Mouse (Mus musculus): ENCODE measurements around the gene Dnpep. TPM values are rescaled to one million over a fixed set of nuclear protein-coding genes. Genes with fewer than 3 reads are reported as not detected.

Gene Dnpep
- polyA plus RNA-seq, 1 experiment from 2014 or later: 117 TPM

DNA sequence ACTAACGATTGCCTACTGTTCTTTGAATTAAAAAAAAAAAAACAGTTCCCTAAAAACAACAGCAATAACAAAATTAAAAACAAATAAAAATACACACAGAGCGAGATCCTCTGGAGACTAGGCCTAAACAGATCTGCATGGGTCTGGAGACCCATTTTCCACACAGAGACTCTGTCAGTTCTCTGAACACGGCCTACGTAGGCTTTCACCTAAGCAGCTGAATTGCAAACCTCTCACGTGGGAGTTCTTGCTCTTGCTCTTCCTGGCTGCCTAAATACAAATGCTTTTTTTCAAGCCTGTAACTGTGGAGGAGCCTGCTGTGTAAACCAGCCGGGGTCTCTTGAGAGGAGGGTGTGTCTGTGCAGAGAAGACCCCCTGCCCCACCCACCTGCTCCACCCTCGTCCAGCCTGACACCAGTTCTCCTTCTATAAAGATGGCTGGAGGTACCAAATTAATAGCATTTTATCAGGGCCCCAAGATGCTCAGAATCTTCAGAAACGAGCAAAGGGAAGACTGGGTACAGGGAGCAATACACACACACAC is 27.8 kb downstream of the Dnpep start:
- ATAC-seq (ENCODE audit: insufficient number of reproducible peaks, low FRiP score, low TSS enrichment, low read depth): no peak
- Histone ChIP-seq H3K4me3 (no peak overlapping the region), H3K27me3 (peaks cover 5% of the 10 kb centered on the region; the same call in 1 of the 2 replicates), H3K36me3 (no peaks in the 10 kb centered on the region), H3K4me2 (no peak overlapping the region), H3K9ac (no peak overlapping the region), H3K27ac (no peak overlapping the region), H3K4me1 (peaks cover 10% of the 10 kb centered on the region; the same call in 1 of the 2 replicates), H3K9me3 (no peaks in the 10 kb centered on the region)
- 62% methylated on average over 8 of the region's 8 CpGs for WGBS

DNA sequence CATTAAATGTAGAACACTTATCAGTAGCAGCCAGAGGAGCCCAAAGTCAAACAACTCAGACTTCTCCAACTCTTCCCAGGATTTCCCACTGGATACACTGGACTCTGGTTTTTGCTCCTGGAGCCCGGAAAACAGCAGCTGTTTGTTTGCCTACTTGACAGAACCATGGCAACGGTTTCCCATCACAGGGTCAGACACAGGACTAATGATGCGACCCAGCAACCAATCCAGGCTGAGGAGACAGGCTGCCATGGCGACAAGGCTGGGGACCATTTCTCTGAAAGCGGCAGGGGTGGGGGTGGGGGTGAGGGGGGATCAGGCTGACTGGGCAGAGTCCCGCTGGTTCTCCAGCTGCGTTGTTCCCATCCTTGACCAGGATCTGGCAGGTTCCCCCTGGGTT is 28.4 kb downstream of the Dnpep start:
- Histone ChIP-seq H3K4me2 (no peak overlapping the region), H3K36me3 (no peaks in the 10 kb centered on the region), H3K9ac (no peak overlapping the region), H3K9me3 (no peaks in the 10 kb centered on the region), H3K27ac (no peak overlapping the region), H3K4me3 (no peak overlapping the region), H3K4me1 (peaks cover 10% of the 10 kb centered on the region; the same call in 1 of the 2 replicates), H3K27me3 (peaks cover 5% of the 10 kb centered on the region; the same call in 1 of the 2 replicates)
- WGBS: 15% methylated on average over 7 of the region's 7 CpGs
- ATAC-seq (ENCODE audit: insufficient number of reproducible peaks, low FRiP score, low TSS enrichment, low read depth): no peak

DNA sequence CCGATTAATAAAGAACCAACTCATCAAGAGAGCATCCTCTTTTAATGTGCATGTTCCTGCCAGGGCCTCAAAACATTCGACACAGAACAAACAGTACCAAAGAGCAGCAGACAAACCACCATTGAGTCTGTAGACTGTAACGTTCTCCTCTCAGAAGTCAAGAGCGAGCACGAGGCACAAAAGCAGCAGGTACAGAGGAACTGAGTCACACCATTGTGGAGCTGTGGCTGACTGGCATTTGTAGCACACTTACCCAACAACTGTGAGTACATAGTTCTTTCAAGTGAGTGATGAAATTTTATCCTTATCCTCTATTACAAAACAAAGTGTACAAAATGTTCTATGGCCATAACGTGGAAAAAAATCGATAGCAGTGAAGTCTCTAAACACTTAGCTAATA is 32.9 kb downstream of the Dnpep start:
- no peak overlapping the region for H3K9ac ChIP-seq
- no peaks in the 10 kb centered on the region for H3K9me3 ChIP-seq
- no peaks in the 10 kb centered on the region for H3K36me3 ChIP-seq
- H3K27me3 ChIP-seq: peaks cover 5% of the 10 kb centered on the region; the same call in 1 of the 2 replicates
- no peaks in the 10 kb centered on the region for H3K4me1 ChIP-seq
- ATAC-seq (ENCODE audit: insufficient number of reproducible peaks, low FRiP score, low TSS enrichment, low read depth): no peak
- H3K4me3 ChIP-seq: no peak overlapping the region
- no peak overlapping the region for H3K27ac ChIP-seq
- 82% methylated on average over 7 of the region's 7 CpGs for WGBS
- H3K4me2 ChIP-seq: no peak overlapping the region

DNA sequence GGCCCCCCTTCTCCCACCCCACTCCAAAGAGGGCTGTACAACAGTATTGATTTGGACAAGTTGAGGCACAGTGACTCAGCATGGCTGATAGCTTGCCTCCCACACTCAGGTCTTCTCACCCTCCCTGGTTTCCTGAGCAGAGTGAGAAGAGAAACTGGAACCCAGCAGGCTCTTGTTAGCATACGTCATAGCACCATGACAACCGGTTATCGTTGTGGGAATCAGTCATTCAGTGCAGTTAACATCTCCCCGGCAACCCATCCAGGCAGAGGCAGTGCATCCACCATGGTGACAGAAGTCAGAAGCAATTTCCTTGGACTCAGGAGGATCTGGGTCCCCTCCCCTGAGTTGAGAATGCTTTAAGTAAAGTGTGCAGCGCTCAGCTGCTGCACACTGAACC is 34.8 kb downstream of the Dnpep start:
- no peaks in the 10 kb centered on the region for H3K36me3 ChIP-seq
- H3K9me3 ChIP-seq: no peaks in the 10 kb centered on the region
- WGBS: 77% methylated on average over 5 of the region's 5 CpGs
- peaks cover 12% of the 10 kb centered on the region for H3K27me3 ChIP-seq
- ATAC-seq (ENCODE audit: insufficient number of reproducible peaks, low FRiP score, low TSS enrichment, low read depth): no peak
- H3K4me1 ChIP-seq: no peaks in the 10 kb centered on the region
- no peak overlapping the region for H3K27ac ChIP-seq
- no peak overlapping the region for H3K9ac ChIP-seq
- no peak overlapping the region for H3K4me2 ChIP-seq
- H3K4me3 ChIP-seq: no peak overlapping the region

DNA sequence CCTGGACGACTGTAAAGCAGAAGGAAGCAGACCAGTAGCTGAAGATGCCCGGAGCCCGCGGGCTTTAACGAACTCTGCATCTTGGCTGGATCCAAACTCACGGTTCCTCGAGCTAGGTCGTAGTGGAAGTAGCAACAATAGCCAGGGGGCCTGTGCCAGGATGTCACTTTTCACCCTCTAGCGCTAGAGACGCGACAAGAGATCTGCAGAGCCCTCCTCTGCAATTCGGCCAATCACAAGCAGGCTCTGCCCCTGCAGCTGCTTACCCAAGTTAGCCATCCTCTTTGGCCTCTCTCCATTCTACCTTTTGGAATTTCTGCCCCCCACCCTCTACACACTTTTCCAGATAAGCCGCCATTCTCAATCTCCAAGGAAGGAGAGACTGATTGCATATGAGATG is 39.6 kb downstream of the Dnpep start, which contains the start of gene Resp18:
Gene Resp18 (minus strand): TSS at position 188 of the 400 bp plus-strand sequence.
- H3K9ac ChIP-seq: no peak within 1 kb of the TSS
- no peaks in the 10 kb centered on the region for H3K9me3 ChIP-seq
- WGBS: 6% methylated on average over 13 of the region's 13 CpGs
- H3K27me3 ChIP-seq: peaks cover 20% of the 10 kb centered on the region
- H3K4me3 ChIP-seq: no peak within 1 kb of the TSS
- ATAC-seq (ENCODE audit: insufficient number of reproducible peaks, low FRiP score, low TSS enrichment, low read depth): no peak
- H3K4me1 ChIP-seq: no peaks in the 10 kb centered on the region
- no peaks in the 10 kb centered on the region for H3K36me3 ChIP-seq
- no peak within 1 kb of the TSS for H3K27ac ChIP-seq
- no peak within 1 kb of the TSS for H3K4me2 ChIP-seq

DNA sequence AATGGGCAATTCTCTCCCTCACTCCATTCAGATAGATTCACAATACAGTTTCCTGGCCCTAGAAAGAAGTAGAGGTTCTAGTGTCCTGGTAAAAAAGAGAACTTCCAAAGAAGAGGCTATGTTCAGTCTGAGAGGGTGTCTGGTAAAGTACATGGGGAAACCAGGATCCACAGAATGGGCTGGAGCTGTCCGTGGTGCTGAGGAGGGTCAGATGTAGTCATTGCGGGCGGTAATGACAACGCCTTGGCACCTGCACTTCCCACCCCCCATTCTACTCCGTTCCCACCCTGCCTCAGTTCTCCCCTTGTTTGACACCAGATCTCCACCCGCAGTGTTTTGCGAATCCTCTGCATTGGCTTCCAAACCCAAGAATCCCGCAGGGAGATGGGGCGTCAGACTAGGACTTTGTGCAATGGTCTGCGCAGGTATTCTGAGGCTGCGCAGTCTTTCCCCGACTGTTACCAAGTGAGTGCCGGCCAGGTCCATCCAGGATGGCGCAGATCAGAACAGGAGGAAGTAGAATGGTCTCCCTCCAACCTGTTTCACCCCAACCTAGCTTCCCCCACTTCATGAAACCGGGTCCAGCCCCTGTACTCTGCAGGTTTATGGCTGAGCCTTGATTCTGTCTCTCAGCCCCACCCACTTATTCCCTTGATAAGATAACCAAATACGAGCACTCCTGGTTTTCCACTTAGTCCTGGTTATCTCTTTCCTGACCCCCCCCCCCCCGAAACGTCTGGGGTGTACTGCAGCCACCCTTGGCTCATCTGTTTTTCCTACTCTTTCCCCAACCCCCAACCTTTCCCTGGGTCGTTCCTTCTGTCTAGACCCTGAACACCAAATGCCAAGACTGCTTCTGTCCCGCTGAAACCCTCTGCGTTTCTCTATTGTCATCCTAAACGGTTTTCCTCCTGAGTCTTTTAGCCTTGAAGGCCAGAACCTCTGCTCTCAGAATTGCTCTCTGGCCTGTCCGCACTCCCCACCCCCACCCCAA is 40.3 kb downstream of the Dnpep start:
- Histone ChIP-seq H3K9me3 (no peaks in the 10 kb centered on the region), H3K4me1 (no peaks in the 10 kb centered on the region), H3K27ac (no peak overlapping the region), H3K27me3 (peaks cover 20% of the 10 kb centered on the region), H3K36me3 (no peaks in the 10 kb centered on the region), H3K9ac (no peak overlapping the region), H3K4me3 (no peak overlapping the region), H3K4me2 (no peak overlapping the region)
- WGBS: 6% methylated on average over 23 of the region's 23 CpGs
- ATAC-seq (ENCODE audit: insufficient number of reproducible peaks, low FRiP score, low TSS enrichment, low read depth): no peak

DNA sequence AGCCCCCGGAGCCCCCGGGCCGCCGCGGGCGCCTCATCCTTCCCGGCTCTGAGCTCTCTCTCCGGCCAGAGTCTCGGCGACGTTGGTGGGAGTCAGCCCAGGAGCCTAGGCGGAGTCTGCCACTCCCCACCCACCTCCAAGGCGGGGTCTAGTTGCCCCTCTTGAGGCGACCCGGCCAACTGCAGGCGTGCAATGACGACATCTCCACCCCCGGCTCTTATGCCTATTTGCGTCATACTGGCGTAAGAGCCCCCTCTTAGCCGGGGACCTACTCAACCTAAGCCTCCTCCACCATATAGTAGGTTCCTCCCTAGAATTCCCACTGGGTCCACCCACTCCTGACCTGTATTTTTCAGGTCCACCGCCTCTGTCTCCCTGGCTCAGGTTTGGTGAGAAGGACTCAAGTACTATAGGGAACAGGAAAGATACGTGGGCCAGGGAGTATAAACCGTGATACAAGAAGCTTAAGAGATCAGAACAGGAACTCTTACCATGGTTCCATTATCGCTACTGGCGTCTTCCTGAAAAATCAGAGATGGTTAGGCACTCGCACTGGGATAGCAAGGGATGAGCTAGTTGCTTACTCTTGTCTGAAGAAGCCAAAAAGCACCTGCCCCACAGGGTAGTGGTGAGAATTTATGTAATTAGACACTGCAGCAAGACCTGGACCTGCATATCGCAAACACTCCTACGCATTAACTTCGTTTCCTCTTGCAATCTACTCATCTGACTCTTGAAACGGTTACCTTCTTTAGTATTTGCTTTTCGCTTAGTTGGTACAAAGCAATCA is 53.5 kb downstream of the Dnpep start, which contains the start of gene Ptprn:
Gene Ptprn (minus strand): TSS at position 412 of the 790 bp plus-strand sequence.
- 11% methylated on average over 32 of the region's 32 CpGs for WGBS
- H3K27me3 ChIP-seq: peaks cover 69% of the 10 kb centered on the region
- no peaks in the 10 kb centered on the region for H3K36me3 ChIP-seq
- no peak within 1 kb of the TSS for H3K27ac ChIP-seq
- H3K4me3 ChIP-seq: no peak within 1 kb of the TSS
- H3K4me2 ChIP-seq: no peak within 1 kb of the TSS
- no peak within 1 kb of the TSS for H3K9ac ChIP-seq
- H3K4me1 ChIP-seq: peaks cover 3% of the 10 kb centered on the region; the same call in 1 of the 2 replicates
- H3K9me3 ChIP-seq: no peaks in the 10 kb centered on the region
- ATAC-seq (ENCODE audit: insufficient number of reproducible peaks, low FRiP score, low TSS enrichment, low read depth): no peak

DNA sequence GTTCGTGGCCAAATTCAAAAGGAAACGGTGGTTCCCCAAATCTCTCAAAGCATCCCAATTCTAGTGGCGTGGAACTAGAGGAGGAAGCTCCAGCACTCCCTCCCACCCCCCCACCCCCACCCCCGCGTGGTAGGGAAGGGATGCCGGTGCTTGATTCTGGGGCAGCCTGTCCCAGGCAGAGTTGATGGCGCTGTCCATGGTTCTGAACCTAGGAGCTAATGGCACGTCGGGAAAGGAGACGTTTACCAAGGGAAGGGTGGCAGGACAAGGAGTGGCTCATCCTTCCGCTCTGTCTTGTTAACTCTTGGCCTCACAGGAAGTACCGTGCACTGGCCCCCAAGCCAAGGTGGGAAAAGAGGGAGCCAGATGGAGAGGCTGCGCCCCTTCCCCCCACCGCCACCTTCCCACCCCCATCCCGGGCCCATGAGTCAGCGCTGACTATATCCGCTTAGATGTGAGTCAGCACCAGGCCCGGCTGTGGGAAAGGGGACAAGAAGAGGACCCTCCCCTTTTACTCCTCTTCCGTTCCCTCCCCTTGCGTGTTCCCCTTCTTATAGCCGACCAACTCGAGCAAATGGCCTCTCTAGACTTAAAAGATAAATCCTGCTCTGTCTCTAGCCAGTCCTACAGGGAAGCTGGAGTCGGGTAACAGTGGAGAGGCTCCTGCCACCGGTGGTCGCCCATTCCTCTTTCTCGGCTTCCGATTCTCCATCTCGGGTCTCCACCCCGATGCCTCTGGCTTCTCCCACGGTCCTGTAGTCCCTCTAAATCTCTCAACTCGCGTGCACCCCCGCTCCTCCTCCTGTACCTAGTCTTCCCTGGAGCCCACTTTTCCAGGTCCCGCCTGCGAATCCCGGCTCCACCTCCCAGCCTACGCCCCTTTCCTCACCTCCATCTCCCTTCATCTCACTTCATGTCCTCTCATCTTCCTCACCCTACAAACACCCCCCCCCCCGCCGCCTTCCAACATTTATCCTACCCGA is 54.5 kb downstream of the Dnpep start:
- 2% methylated on average over 40 of the region's 40 CpGs for WGBS
- Histone ChIP-seq H3K27ac (no peak overlapping the region), H3K9me3 (no peaks in the 10 kb centered on the region), H3K36me3 (no peaks in the 10 kb centered on the region), H3K9ac (no peak overlapping the region), H3K4me2 (no peak overlapping the region), H3K4me1 (peaks cover 3% of the 10 kb centered on the region; the same call in 1 of the 2 replicates), H3K4me3 (no peak overlapping the region), H3K27me3 (peaks cover 60% of the 10 kb centered on the region)
- ATAC-seq (ENCODE audit: insufficient number of reproducible peaks, low FRiP score, low TSS enrichment, low read depth): no peak

DNA sequence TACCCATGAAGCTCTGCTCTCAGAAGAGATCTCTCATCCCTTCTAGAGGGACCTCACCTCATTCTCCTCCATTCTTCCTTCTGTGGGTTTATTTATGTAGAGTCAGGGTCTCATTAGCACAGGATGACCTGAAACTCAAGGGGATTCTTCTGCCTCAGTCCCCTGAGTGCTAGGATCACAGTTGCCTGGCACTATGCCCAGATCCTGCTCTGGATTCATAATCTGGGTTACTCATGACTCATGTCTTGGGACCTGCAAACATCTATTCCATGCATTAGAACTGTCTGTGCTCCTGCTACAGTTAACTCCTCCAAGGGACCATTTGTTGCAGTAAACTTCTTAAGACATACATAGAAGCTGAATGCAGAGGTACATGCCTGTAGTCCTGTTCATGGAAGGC is 56.5 kb downstream of the Dnpep start:
- Histone ChIP-seq H3K4me1 (peaks cover 3% of the 10 kb centered on the region; the same call in 1 of the 2 replicates), H3K4me2 (no peak overlapping the region), H3K4me3 (no peak overlapping the region), H3K27me3 (peaks cover 56% of the 10 kb centered on the region), H3K36me3 (no peaks in the 10 kb centered on the region), H3K9ac (no peak overlapping the region), H3K27ac (no peak overlapping the region), H3K9me3 (no peaks in the 10 kb centered on the region)
- ATAC-seq (ENCODE audit: insufficient number of reproducible peaks, low FRiP score, low TSS enrichment, low read depth): no peak

All from limb, embryonic 15.5 days (tissue).